Mouse (Mus musculus) embryonic stem cell, embryonic (primary cell): ENCODE data around the gene Samhd1.

ENCODE experiments used
- CTCF ChIA-PET, 4 experiments: fragments of 300-600 bp in 2 of 4; fragments of 350-600 bp in 2 of 4; sonication (Branson Sonifier 250); formaldehyde crosslinking; loops; one replicate each; lab custom pipeline; 2022; ENCODE audit warnings: inconsistent platforms in 2 of 4; lab: Charles Lee
- POLR2A ChIA-PET, 4 experiments: fragments of 300-600 bp in 2 of 4; fragments of 350-600 bp in 2 of 4; sonication (Branson Sonifier 250); formaldehyde crosslinking; loops; one replicate each; lab custom pipeline; 2022; ENCODE audit warnings: antibody characterized with exemption in 4 of 4, inconsistent platforms in 1 of 4; lab: Charles Lee

Samhd1 gene

GRCm38 (mm10) chr2:157086796-157087195 lies 48.3 kb downstream of the Samhd1 start, which contains the start of gene Tldc2:
Tldc2 (plus strand) TSS chr2:157087055.
- CTCF ChIA-PET = no interaction called here
- POLR2A ChIA-PET = interaction anchor here in 2 of 4 experiments (0.6 to 1.0 kb wide), 3 partner anchors 11 to 1251 kb away, joined by 3 read pairs; no protein-coding TSS in a partner anchor

- ChIA-PET POLR2A (interaction anchor here in 3 of 4 experiments (0.6 to 1.4 kb wide), 5 partner anchors 15 to 1421 kb away, joined by 3 to 4 read pairs (median 3); no protein-coding TSS in a partner anchor), CTCF (interaction anchor here in 1 of 4 experiments (0.7 kb wide), 1 partner anchor 454 kb away, joined by 3 read pairs; no protein-coding TSS in a partner anchor)
Measured at GRCm38 (mm10) chr2:157084831-157085585, 50.1 kb downstream of the Samhd1 start.

GRCm38 (mm10) chr2:157081960-157082359 lies 53.1 kb downstream of the Samhd1 start:
- ChIA-PET POLR2A (interaction anchor here in 3 of 4 experiments (0.6 to 1.4 kb wide), 5 partner anchors 20 to 1724 kb away, joined by 3 to 4 read pairs (median 3); no protein-coding TSS in a partner anchor), CTCF (interaction anchor here in 2 of 4 experiments (0.6 to 0.8 kb wide), 2 partner anchors 22 to 178 kb away, joined by 3 to 6 read pairs; no protein-coding TSS in a partner anchor)

- ChIA-PET POLR2A (interaction anchor here in 1 of 4 experiments (0.5 to 1.4 kb wide), 5 partner anchors 11 to 122 kb away, joined by 3 to 4 read pairs (median 3); no protein-coding TSS in a partner anchor), CTCF (interaction anchor here in 1 of 4 experiments (0.8 kb wide), 1 partner anchor 1288 kb away, joined by 4 read pairs; no protein-coding TSS in a partner anchor)
Measured at GRCm38 (mm10) chr2:157081331-157081730, 53.7 kb downstream of the Samhd1 start.

GRCm38 (mm10) chr2:157079701-157080180 lies 55.3 kb downstream of the Samhd1 start:
- CTCF ChIA-PET = interaction anchor here in 1 of 4 experiments (0.6 to 1.1 kb wide), 3 partner anchors 13 to 265 kb away, joined by 3 to 5 read pairs (median 3); no protein-coding TSS in a partner anchor
- POLR2A ChIA-PET = interaction anchor here in 1 of 4 experiments (0.9 to 2.4 kb wide), 3 partner anchors 21 to 242 kb away, joined by 3 to 8 read pairs (median 3); no protein-coding TSS in a partner anchor

GRCm38 (mm10) chr2:157078793-157079700 lies 56.0 kb downstream of the Samhd1 start, which contains the start of gene Soga1:
Soga1 (minus strand) TSS chr2:157079254.
- POLR2A ChIA-PET = interaction anchor here (0.5 to 2.4 kb wide), 10 partner anchors 13 to 658 kb away, joined by 3 to 8 read pairs (median 3); partner anchors contain the start of genes Epb41l1 (in 1 of the 4), Rab5if (in 1 of the 4) and Rbl1 (in 1 of the 4)
- CTCF ChIA-PET = interaction anchor here in 2 of 4 experiments (0.6 to 1.2 kb wide), 6 partner anchors 13 to 264 kb away, joined by 3 to 5 read pairs (median 3); no protein-coding TSS in a partner anchor

GRCm38 (mm10) chr2:157078059-157078792 lies 56.8 kb downstream of the Samhd1 start:
- CTCF ChIA-PET = interaction anchor here in 2 of 4 experiments (0.6 to 1.2 kb wide), 4 partner anchors 20 to 534 kb away, joined by 3 to 4 read pairs (median 3); no protein-coding TSS in a partner anchor
- POLR2A ChIA-PET = interaction anchor here in 3 of 4 experiments (0.5 to 2.4 kb wide), 9 partner anchors 14 to 397 kb away, joined by 3 to 8 read pairs (median 4); partner anchors contain the start of genes Rab5if (in 1 of the 3) and Rbl1 (in 1 of the 3)

- ChIA-PET CTCF (interaction anchor here in 2 of 4 experiments (0.6 to 1.2 kb wide), 2 partner anchors 23 to 37 kb away, joined by 3 read pairs; no protein-coding TSS in a partner anchor), POLR2A (interaction anchor here in 3 of 4 experiments (0.6 to 2.4 kb wide), 7 partner anchors 15 to 279 kb away, joined by 3 to 8 read pairs (median 4); partner anchors contain the start of gene Rbl1 (in 1 of the 3))
Measured at GRCm38 (mm10) chr2:157077641-157078058, 57.4 kb downstream of the Samhd1 start.

- POLR2A ChIA-PET = interaction anchor here in 2 of 4 experiments (0.6 to 1.2 kb wide), 3 partner anchors 17 to 279 kb away, joined by 3 to 4 read pairs (median 3); no protein-coding TSS in a partner anchor
- CTCF ChIA-PET = no interaction called here
Measured at GRCm38 (mm10) chr2:157077160-157077559, 57.9 kb downstream of the Samhd1 start.

- CTCF ChIA-PET = interaction anchor here in 2 of 4 experiments (0.6 to 0.7 kb wide), 2 partner anchors 295 to 745 kb away, joined by 3 read pairs; no protein-coding TSS in a partner anchor
- POLR2A ChIA-PET = interaction anchor here in 2 of 4 experiments (0.6 to 1.5 kb wide), 6 partner anchors 10 to 68 kb away, joined by 3 to 5 read pairs (median 4); partner anchors contain the start of gene Tldc2 (in 1 of the 2)
Measured at GRCm38 (mm10) chr2:157076585-157076984, 58.5 kb downstream of the Samhd1 start.

GRCm38 (mm10) chr2:157075685-157076084 lies 59.4 kb downstream of the Samhd1 start:
- ChIA-PET CTCF (no interaction called here), POLR2A (interaction anchor here in 1 of 4 experiments (1.5 kb wide), 3 partner anchors 11 to 19 kb away, joined by 3 to 5 read pairs (median 4); partner anchors contain the start of gene Tldc2)

- POLR2A ChIA-PET = interaction anchor here in 2 of 4 experiments (0.9 to 1.5 kb wide), 4 partner anchors 11 to 18 kb away, joined by 3 to 5 read pairs (median 4); partner anchors contain the start of gene Tldc2 (in 1 of the 2)
Measured at GRCm38 (mm10) chr2:157075226-157075625, 59.8 kb downstream of the Samhd1 start.

GRCm38 (mm10) chr2:157074772-157075171 lies 60.3 kb downstream of the Samhd1 start:
- ChIA-PET CTCF (interaction anchor here in 1 of 4 experiments (0.5 kb wide), 1 partner anchor 85 kb away, joined by 4 read pairs; no protein-coding TSS in a partner anchor), POLR2A (interaction anchor here in 1 of 4 experiments (0.9 kb wide), 1 partner anchor 16 kb away, joined by 3 read pairs; no protein-coding TSS in a partner anchor)

More at GRCm38 (mm10) chr2:157075226-157075625, 59.8 kb downstream of the Samhd1 start:
- CTCF ChIA-PET = no interaction called here

- ChIA-PET CTCF (interaction anchor here in 2 of 4 experiments (0.5 to 0.6 kb wide), 2 partner anchors 84 to 1164 kb away, joined by 3 to 4 read pairs; no protein-coding TSS in a partner anchor), POLR2A (interaction anchor here (0.6 to 2.6 kb wide), 6 partner anchors 12 to 552 kb away, joined by 3 to 10 read pairs (median 4); no protein-coding TSS in a partner anchor)
Measured at GRCm38 (mm10) chr2:157074186-157074724, 60.8 kb downstream of the Samhd1 start.

- ChIA-PET CTCF (interaction anchor here in 1 of 4 experiments (0.6 to 1.3 kb wide), 2 partner anchors 29 to 1165 kb away, joined by 3 to 4 read pairs; no protein-coding TSS in a partner anchor), POLR2A (interaction anchor here (0.5 to 2.6 kb wide), 6 partner anchors 12 to 552 kb away, joined by 3 to 10 read pairs (median 4); no protein-coding TSS in a partner anchor)
Measured at GRCm38 (mm10) chr2:157073378-157074052, 61.5 kb downstream of the Samhd1 start.
